Mouse (Mus musculus) limb, embryonic 10.5 days (tissue): ENCODE results near the gene Rps3. TPM values are rescaled to one million over a fixed set of nuclear protein-coding genes. Genes with fewer than 3 reads are reported as not detected.

Experiments
- DNase-seq: peaks from one replicate; pipeline ENCODE4 v3.0.0-alpha.2; 2017; ENCODE audit warnings: low spot score
- H3K27ac ChIP-seq: fragments of 300-500 bp; sonication (generic); 2 replicates; pipeline ENCODE4 v1.5.1; 2016; ENCODE audit warnings: mild to moderate bottlenecking
- H3K27me3 ChIP-seq: fragments of 300-500 bp; sonication (generic); 2 replicates; pipeline ENCODE4 v1.6.1; 2016; ENCODE audit warnings: low read depth, mild to moderate bottlenecking; ENCODE audit not compliant: poor library complexity, severe bottlenecking
- H3K36me3 ChIP-seq: fragments of 300-500 bp; sonication (generic); 2 replicates; pipeline ENCODE4 v1.6.1; 2016; ENCODE audit warnings: mild to moderate bottlenecking, moderate library complexity
- H3K4me1 ChIP-seq: fragments of 300-500 bp; sonication (generic); 2 replicates; pipeline ENCODE4 v1.6.1; 2016
- H3K4me3 ChIP-seq: fragments of 300-500 bp; sonication (generic); 2 replicates; pipeline ENCODE4 v1.5.1; 2016; ENCODE audit warnings: mild to moderate bottlenecking, moderate library complexity
- H3K9me3 ChIP-seq: fragments of 300-500 bp; sonication (generic); replicated peaks from 2 replicates; pipeline ENCODE4 v1.6.1; 2016; ENCODE audit warnings: mild to moderate bottlenecking
- WGBS: fragments of 180-500 bp; shearing (Covaris S2); methylation state at CpG from one replicate; pipeline ENCODE4 v1.1.7; 2016; 5-methylcytosine and 5-hydroxymethylcytosine counted together
- polyA plus RNA-seq: library from polyadenylated mRNA; unstranded; fragments of >200 nt; fragmentation: Nextera tagmentation; extraction: Ambion mirVana; gene quantifications from 2 replicates; pipeline ENCODE4 v1.2.1, GENCODE M21; 2016

The Rps3 gene
- polyA plus RNA-seq, 1 experiment from 2014 or later, result 745 TPM

DNA sequence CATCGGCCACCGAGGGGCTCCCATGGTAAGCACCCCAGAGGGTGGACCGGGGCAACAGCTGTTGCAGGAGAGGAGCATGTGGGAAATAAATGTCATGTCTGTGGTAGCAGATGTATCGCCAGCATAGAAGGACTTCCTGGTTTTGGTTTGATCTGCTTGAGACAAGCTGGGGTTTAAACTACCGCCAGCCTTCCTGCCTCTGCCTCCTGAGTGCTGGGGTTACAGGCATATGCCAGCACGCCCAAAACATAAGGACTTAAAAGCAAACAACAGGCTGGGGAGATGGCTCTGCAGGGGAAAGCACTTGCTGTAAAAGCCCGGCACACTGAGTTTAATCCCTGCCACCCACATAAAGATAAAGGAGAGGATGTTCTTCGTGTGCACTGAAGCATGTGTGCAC lies 34.5 kb downstream of the Rps3 start:
- 72% methylated on average over 8 of the region's 8 CpGs for WGBS

DNA sequence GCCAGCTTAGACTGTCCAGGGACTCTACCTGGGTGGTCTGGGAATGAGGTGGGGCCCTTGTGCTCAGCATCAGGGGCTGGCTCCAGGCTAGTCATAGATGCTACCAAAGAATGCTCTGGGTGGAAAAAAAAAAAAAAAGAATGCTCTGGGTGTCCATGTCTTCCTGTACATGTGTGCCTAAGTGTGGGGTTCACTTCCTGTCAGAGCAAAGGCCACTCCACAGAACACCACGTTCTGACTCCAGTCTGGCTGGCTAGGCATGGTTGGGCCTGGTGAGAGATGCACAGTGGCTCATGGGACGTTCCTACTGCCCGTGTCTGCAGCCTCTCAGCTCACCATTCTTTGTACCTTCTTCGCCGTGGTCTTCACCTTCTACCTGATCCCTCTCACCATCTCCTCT lies 34.9 kb downstream of the Rps3 start:
- WGBS, result 77% methylated on average over 5 of the region's 5 CpGs

More for the DNA sequence above, 34.5 kb downstream of the Rps3 start:
- Histone ChIP-seq H3K4me1 (peaks cover 15% of the 10 kb centered on the region), H3K9me3 (no peaks in the 10 kb centered on the region), H3K27me3 (no peaks in the 10 kb centered on the region), H3K36me3 (0 out of 2 replicates have a peak, but pooled peaks cover 3% of the 10 kb centered on the region), H3K4me3 (no peak overlapping the region), H3K27ac (no peak overlapping the region)
- no peak for DNase-seq

DNA sequence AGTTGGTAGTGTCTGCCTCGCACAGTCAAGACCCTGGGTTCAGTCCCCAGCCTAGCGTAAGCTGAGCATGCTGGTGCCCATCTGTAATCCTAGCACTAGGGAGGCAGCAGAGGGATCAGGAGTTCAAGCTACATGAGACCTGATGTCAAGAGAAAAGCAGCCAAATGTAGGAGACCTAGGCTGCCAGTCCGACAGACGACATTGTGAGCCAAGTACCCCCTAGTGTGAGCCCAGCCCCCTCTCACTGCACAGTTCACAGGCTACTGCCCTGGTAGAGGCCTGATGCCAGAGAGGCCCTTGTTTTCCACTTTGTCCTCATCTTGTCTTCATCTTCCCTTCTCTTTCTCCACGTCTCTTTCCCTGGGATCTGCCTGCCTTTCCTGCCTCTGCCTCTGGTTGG lies 36.2 kb downstream of the Rps3 start:
- Histone ChIP-seq H3K9me3 (no peaks in the 10 kb centered on the region), H3K4me3 (no peak overlapping the region), H3K27me3 (no peaks in the 10 kb centered on the region), H3K27ac (no peak overlapping the region), H3K36me3 (0 out of 2 replicates have a peak, but pooled peaks cover 3% of the 10 kb centered on the region), H3K4me1 (peaks cover 26% of the 10 kb centered on the region)
- 61% methylated on average over 5 of the region's 5 CpGs for WGBS
- no peak for DNase-seq

More for the DNA sequence above, 34.9 kb downstream of the Rps3 start:
- Histone ChIP-seq H3K4me1 (peaks cover 15% of the 10 kb centered on the region), H3K27me3 (no peaks in the 10 kb centered on the region), H3K27ac (peak overlapping the region; percentile 37; the same call in 1 of the 2 replicates), H3K9me3 (no peaks in the 10 kb centered on the region), H3K4me3 (no peak overlapping the region), H3K36me3 (0 out of 2 replicates have a peak, but pooled peaks cover 3% of the 10 kb centered on the region)
- no peak for DNase-seq

DNA sequence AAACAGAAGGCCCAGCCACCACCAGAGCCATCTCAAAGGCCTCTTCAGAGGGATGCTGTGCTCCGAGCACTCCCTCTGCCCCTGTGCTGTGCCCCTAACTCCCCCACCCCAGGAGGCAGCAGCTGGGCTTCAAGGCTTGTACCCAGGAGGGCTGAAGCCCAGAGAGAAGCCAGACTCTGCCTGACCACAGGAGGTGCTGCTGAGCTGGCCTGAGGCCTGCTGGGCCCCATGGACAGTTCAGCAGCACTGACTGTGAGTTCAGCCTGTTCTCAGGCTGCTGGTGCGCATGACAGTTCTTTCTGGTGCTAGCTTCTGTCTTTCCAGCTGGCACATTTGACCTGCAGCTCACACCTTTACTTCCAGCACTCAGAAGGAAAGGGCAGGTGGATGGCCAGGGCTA lies 37.7 kb downstream of the Rps3 start:
- DNase-seq, result no peak

DNA sequence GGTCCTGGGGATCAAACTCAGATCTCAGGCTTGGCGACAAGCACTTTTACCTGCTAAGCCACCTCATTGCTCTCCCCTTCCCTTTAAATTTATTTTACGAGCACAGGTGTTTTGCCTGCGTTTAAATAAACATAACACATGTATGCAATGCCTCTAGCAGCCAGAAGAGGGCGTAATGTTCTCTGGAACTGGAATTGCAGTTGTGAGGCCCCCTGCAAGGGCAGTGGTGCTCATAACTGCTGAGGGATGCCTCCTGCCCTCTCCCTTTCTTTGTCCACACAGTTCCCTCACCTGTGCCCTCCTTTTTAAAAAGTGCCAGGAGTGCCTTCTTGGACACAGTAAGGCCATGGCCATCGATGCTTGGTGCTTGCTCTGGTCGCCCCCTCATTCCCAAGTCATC lies 39.5 kb downstream of the Rps3 start:
- 60% methylated on average over 6 of the region's 6 CpGs for WGBS
- H3K36me3 ChIP-seq, result 0 out of 2 replicates have a peak, but pooled peaks cover 3% of the 10 kb centered on the region
- H3K27me3 ChIP-seq, result no peaks in the 10 kb centered on the region
- H3K4me3 ChIP-seq, result no peak overlapping the region
- H3K27ac ChIP-seq, result no peak overlapping the region
- no peaks in the 10 kb centered on the region for H3K9me3 ChIP-seq
- peaks cover 42% of the 10 kb centered on the region for H3K4me1 ChIP-seq
- DNase-seq, result no peak

More for the DNA sequence above, 37.7 kb downstream of the Rps3 start:
- Histone ChIP-seq H3K9me3 (no peaks in the 10 kb centered on the region), H3K4me3 (no peak overlapping the region), H3K27ac (no peak overlapping the region), H3K4me1 (peaks cover 41% of the 10 kb centered on the region), H3K27me3 (no peaks in the 10 kb centered on the region), H3K36me3 (0 out of 2 replicates have a peak, but pooled peaks cover 3% of the 10 kb centered on the region)
- 79% methylated on average over 2 of the region's 2 CpGs for WGBS

DNA sequence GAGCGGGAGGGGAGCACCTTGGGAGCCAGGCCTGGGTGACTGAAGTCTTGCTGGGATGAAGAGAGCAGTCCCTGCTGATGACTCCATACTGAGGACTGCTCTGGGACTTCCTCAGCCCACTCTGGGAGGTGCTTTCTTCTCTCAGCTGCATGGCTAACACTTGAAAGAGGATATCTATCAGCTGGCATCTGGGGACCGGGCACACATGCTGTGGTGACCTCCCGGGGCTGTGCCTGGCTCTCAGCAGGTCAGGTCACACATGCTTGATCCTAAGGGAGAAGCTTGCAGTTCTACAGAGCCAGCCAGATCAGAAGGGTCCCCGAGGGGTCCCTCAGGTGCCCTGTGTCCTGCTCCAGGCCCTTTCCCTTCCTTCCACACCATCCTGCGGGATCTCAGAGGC lies 40.4 kb downstream of the Rps3 start:
- H3K9me3 ChIP-seq, result no peaks in the 10 kb centered on the region
- 62% methylated on average over 5 of the region's 5 CpGs for WGBS
- H3K36me3 ChIP-seq, result 0 out of 2 replicates have a peak, but pooled peaks cover 3% of the 10 kb centered on the region
- no peaks in the 10 kb centered on the region for H3K27me3 ChIP-seq
- H3K4me3 ChIP-seq, result no peak overlapping the region
- peaks cover 36% of the 10 kb centered on the region for H3K4me1 ChIP-seq
- H3K27ac ChIP-seq, result peak overlapping the region; percentile 56
- no peak for DNase-seq

DNA sequence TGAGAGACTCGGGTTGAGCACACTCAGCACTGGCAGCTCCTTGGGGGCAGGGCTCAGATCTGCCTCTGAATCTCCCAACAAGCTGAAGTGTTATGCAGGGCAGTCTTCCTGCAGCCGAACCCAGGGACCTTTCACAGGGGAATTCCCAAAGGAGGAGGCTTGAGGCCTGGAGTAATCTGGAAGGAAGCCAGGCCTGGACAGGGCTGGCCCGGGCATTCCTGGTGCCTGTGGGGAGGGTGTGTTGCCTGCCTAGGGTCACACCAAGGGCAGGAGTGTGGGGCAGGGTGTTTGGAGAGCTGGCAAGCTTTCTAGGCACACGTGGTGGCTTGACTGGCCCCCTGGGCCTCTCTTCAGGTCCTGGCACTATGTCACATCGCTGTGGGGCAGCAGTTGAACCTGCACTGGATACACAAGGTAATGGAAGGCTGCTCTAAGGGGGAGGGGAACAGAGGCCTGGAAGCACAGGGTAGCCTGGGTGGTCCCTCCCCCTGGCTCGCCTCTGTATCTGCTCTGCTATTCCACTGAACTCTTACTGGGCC lies 41.9 kb downstream of the Rps3 start:
- WGBS, result 25% methylated on average over 6 of the region's 6 CpGs
- H3K4me3 ChIP-seq, result peak overlapping the region; percentile 22; the same call in 1 of the 2 replicates
- H3K36me3 ChIP-seq, result 0 out of 2 replicates have a peak, but pooled peaks cover 3% of the 10 kb centered on the region
- no peaks in the 10 kb centered on the region for H3K9me3 ChIP-seq
- DNase-seq, result no peak
- H3K27ac ChIP-seq, result peak overlapping the region; percentile 79
- H3K27me3 ChIP-seq, result no peaks in the 10 kb centered on the region
- peaks cover 38% of the 10 kb centered on the region for H3K4me1 ChIP-seq

DNA sequence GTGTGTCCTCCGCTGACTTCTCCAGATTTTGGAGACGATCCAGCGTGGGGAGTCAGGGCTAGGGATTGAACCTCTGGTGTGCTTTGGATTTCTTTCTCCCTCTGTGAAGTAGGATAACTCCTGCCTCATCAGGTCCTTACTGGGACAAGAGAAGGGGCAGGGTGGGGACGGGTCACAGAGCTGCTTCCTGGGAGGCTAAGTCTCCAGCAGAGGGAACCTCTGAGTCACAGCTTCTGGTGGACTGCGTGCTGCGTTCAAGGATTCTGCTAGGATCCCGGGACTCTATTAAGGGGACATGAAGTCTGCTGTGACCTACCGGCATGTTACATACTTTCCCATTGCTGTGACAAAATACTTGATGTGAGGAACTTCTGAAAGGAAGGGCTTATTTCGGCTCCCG lies 44.7 kb downstream of the Rps3 start:
- no peaks in the 10 kb centered on the region for H3K9me3 ChIP-seq
- no peak overlapping the region for H3K27ac ChIP-seq
- WGBS, result 81% methylated on average over 10 of the region's 10 CpGs
- no peak overlapping the region for H3K4me3 ChIP-seq
- no peaks in the 10 kb centered on the region for H3K36me3 ChIP-seq
- peaks cover 64% of the 10 kb centered on the region for H3K4me1 ChIP-seq
- no peaks in the 10 kb centered on the region for H3K27me3 ChIP-seq
- no peak for DNase-seq

DNA sequence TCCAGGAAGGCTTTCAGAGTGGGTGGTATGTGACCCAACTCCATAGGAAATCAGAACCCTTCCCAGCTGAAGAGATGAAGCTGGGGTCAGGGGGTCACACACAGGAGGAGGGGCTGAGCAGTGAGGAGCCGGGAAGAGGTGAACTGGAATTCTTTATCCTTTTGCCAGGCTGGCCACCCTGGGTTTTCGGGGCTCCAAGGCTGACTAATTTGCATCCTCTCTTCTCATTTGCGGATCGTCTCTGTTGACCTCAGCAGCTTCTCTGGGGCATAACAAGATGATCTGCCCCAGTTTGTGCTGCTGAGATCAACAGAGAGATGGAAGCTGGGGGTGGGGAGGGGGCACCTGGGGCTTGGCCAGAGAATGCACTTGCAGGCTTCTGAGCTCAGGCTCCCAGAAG lies 47.0 kb downstream of the Rps3 start:
- DNase-seq, result no peak
- Histone ChIP-seq H3K27ac (peak overlapping the region; percentile 48; the same call in 1 of the 2 replicates), H3K9me3 (no peaks in the 10 kb centered on the region), H3K36me3 (no peaks in the 10 kb centered on the region), H3K4me3 (no peak overlapping the region), H3K4me1 (peaks cover 64% of the 10 kb centered on the region), H3K27me3 (peaks cover 6% of the 10 kb centered on the region; the same call in 1 of the 2 replicates)
- WGBS, result under 1% methylated on average over 4 of the region's 4 CpGs

DNA sequence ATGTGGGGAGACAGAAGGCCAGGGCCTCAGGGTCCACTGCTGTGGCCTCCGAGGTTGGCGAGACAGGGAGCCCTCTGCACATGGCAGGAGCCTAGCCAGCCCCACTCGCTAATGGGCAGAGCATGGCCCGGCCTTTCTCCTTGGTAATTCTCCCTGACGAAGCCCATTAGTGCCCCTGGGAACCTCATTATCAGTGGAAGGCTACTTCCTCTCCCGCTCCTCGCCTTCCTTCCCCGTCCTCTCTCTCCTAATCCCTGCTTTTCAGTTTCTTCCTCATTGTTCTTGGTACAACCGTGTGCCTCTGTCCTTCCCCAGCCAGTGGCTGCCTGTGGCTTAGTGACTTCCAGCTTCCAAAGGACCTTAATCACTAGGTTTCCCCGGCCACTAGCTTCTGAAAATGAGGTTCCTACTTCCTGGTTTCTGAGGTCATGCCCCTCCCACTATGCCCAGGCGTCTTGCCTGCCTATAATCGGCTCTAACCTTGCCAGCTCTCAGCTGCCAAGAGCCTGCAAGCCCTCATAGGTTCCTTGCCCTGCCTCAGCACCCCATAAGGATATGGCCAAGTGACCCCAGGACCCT lies 48.8 kb downstream of the Rps3 start:
- peak overlapping the region; percentile 53 for H3K27ac ChIP-seq
- H3K4me3 ChIP-seq, result no peak overlapping the region
- H3K27me3 ChIP-seq, result peaks cover 6% of the 10 kb centered on the region; the same call in 1 of the 2 replicates
- H3K36me3 ChIP-seq, result no peaks in the 10 kb centered on the region
- no peak for DNase-seq
- peaks cover 62% of the 10 kb centered on the region for H3K4me1 ChIP-seq
- no peaks in the 10 kb centered on the region for H3K9me3 ChIP-seq
- 51% methylated on average over 12 of the region's 12 CpGs for WGBS

DNA sequence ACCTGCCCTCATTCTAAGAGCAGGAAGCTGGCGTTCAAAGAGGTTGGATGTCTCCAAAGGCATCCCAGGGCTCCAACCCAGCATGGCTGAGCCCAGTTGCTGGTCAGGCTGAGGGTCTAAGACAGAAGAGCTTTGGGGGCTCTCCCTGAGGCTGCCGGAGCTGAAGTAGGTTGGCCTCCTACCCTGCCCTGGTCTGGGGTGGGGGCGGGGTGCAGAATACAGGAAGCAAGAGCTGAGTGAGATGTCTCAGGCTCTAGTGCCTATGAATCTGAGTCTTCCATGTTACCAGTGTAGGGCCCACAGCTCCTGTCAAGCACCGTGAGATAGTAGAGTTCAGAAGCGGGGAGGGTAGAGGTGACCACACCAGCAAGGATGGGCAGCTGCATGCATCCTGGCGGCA lies 50.7 kb downstream of the Rps3 start:
- Histone ChIP-seq H3K9me3 (no peaks in the 10 kb centered on the region), H3K4me1 (peaks cover 66% of the 10 kb centered on the region), H3K27me3 (peaks cover 6% of the 10 kb centered on the region; the same call in 1 of the 2 replicates), H3K27ac (peak overlapping the region; percentile 53; the same call in 1 of the 2 replicates), H3K4me3 (no peak overlapping the region), H3K36me3 (no peaks in the 10 kb centered on the region)
- WGBS, result 81% methylated on average over 6 of the region's 6 CpGs
- no peak for DNase-seq

DNA sequence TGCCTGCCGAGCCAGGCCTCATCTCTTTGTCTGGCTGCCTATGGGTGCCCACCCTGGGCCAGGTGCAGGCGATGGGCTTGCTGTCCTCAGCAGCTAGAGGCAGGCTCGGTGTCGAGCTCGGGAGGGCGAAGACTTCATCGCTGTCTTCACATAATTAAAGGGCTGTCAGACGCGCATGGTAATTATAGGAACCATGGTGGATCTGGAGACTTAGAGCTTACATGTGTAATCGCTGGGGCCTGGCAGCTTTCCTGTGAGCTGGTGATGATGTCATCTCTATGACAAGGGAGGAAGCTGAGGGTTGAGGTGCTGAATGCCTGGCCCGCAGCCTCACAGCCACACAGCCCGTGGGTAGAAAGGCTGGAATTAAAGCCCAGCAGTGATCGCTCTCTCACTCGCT lies 51.3 kb downstream of the Rps3 start:
- Histone ChIP-seq H3K9me3 (no peaks in the 10 kb centered on the region), H3K27ac (peak overlapping the region; percentile 53; the same call in 1 of the 2 replicates), H3K4me1 (peaks cover 71% of the 10 kb centered on the region), H3K27me3 (peaks cover 6% of the 10 kb centered on the region; the same call in 1 of the 2 replicates), H3K4me3 (no peak overlapping the region), H3K36me3 (no peaks in the 10 kb centered on the region)
- 66% methylated on average over 14 of the region's 14 CpGs for WGBS
- DNase-seq, result no peak

DNA sequence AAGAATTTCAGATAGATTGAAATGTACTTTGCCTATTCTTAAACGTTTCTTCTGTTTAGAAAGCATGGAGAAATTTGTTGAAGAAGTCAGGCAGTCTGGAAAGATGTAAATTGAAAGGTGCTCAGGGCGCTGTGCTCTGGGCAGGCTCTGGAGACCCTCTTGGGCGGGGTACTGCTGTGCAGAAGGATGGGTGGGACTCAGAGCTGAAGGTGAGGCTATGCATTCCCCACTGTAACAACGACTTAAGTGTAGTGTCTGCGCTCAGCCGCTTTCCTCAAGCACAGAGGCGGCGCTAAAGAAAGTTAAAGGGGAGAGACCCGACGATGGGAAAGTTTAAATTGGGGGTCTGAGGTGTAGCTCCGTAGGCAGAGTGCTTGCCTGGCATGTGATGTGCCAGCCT lies 53.3 kb downstream of the Rps3 start:
- no peak overlapping the region for H3K27ac ChIP-seq
- no peak for DNase-seq
- WGBS, result 60% methylated on average over 11 of the region's 11 CpGs
- no peak overlapping the region for H3K4me3 ChIP-seq
- no peaks in the 10 kb centered on the region for H3K9me3 ChIP-seq
- peaks cover 61% of the 10 kb centered on the region for H3K4me1 ChIP-seq
- no peaks in the 10 kb centered on the region for H3K36me3 ChIP-seq
- peaks cover 6% of the 10 kb centered on the region; the same call in 1 of the 2 replicates for H3K27me3 ChIP-seq
